Mouse (Mus musculus): ENCODE measurements around the gene Tmem199.
A peak's percentile ranks its signal among the peaks of the same experiment; 100 is the strongest.

Gene Tmem199

DNA sequence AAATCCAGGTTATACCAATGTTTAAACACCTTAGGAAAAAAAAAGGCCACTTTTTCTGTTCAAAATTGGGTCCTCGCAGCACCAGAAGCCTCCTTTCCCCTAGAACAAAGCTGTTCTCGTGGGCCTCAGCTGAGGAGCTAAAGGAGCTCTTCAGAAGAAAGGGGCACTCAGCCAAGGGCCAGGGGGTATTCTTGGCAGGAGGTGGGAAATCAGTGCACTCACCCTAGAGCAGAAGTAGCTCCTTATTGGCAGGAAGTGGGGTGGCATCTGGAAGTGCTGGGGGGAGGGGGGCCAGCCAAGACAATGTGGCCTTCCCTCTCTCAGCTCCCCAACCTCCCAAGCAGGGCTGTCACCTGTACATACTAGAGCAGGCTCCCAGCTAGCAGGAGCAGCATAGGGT is 12.9 kb upstream of the Tmem199 start:
- DNase-seq (ENCODE audit: low spot score), result no peak

GRCm38 (mm10) chr11:78523241-78523955 is 11.4 kb upstream of the Tmem199 start:
- no peak for DNase-seq (ENCODE audit: low spot score)

GRCm38 (mm10) chr11:78522481-78522997 is 10.6 kb upstream of the Tmem199 start:
- peak; percentile 46 for DNase-seq (ENCODE audit: low spot score)

DNA sequence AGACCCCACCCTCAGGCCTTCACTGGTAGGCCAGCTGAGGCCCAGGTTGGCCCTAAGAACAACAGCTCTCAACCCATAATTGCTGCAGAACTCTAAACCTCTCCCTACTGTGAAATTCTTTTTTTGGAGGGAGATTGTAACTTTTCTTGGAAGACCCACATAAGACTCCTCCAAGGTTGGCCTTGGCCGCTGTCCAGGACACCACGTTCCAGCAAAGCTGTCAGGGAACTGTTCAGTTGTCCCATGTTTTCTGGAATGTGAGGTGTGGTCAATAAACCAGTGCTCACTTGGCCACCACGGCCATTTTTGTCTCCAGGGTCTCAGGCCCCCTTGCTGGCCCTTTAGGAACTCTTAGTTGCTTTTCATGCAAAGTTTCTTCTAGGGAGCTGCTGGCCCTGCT is 9.9 kb upstream of the Tmem199 start:
- no peak for DNase-seq (ENCODE audit: low spot score)

- no peak for DNase-seq (ENCODE audit: low spot score)
Measured at GRCm38 (mm10) chr11:78518931-78519330, 7.0 kb upstream of the Tmem199 start.

DNA sequence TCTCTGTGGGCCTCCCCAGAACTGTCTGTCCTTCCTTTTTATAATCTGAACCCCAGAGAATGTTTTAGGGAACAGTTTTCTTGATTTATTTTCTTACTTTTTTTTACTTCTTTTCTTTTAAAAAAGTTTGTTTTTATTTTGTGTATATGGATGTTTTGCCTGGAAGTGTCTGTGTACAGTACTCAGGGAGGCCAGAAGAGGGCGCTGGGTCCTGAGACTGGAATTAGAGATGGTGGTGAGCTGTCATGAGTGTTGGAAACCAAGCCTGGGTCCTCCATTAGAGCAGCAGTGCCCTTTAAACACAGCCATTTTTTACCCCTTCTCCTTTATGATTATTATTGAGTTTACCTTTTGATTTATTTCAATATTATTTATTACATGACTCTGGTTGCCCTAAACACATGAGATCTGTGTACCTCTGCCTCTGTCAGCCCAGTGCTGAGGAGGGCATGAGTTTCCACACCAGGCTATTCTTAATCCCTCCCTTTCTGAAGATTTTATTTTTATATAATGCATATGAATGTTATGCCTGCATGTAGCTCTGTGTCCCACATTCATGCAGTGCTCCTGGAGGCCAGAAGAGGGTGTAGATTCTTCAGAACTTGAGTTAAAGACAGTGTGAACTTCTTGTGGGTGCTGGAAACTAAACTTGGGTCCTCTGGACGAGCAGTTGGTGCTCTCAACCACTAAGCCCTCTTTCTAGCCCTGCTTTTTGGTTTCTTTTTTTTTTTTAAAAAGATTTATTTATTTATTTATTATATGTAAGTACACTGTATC is 3.8 kb upstream of the Tmem199 start:
- no peak for DNase-seq (ENCODE audit: low spot score)

- DNase-seq (ENCODE audit: low spot score), result no peak
Measured at GRCm38 (mm10) chr11:78513106-78513790, 1.3 kb upstream of the Tmem199 start.

- DNase-seq (ENCODE audit: low spot score), result peak; percentile 35
Measured at GRCm38 (mm10) chr11:78509148-78509547, 2.8 kb downstream of the Tmem199 start.

DNA sequence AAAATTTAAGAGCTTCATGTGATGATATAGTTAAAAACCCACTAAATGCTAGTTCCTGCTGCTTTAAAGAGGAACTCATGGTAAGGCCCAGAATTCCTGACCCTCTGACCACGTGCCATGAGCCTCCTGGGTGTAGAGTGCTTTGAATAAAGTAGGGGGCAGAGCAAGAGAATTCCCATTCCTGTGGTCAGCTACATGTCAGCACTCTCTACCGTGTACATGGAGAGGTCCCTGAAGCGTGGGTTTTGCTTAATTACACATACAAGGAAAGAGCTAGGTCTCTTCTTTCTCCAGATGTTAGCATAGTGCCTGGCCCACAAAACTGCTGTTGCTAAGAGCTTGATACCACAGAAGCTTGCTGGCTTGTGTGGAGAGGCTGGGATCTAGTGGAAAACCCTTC is 6.5 kb downstream of the Tmem199 start:
- DNase-seq (ENCODE audit: low spot score), result no peak

GRCm38 (mm10) chr11:78502909-78503650 is 8.9 kb downstream of the Tmem199 start, which contains the start of gene Sebox:
TSS of gene Sebox (plus strand) at chr11:78503447.
- DNase-seq (ENCODE audit: low spot score), result peak; percentile 20

- no peak for DNase-seq (ENCODE audit: low spot score)
Measured at GRCm38 (mm10) chr11:78501529-78501928, 10.4 kb downstream of the Tmem199 start.

- no peak for DNase-seq (ENCODE audit: low spot score)
Measured at GRCm38 (mm10) chr11:78500623-78501202, 11.3 kb downstream of the Tmem199 start.

- no peak for DNase-seq (ENCODE audit: low spot score)
Measured at GRCm38 (mm10) chr11:78499543-78499942, 12.4 kb downstream of the Tmem199 start.

GRCm38 (mm10) chr11:78499004-78499403 is 13.0 kb downstream of the Tmem199 start, which contains the start of gene Vtn:
TSS of gene Vtn (plus strand) at chr11:78499091.
- DNase-seq (ENCODE audit: low spot score), result no peak

GRCm38 (mm10) chr11:78497544-78498522 is 14.1 kb downstream of the Tmem199 start, which contains the start of gene Sarm1:
TSS of gene Sarm1 (minus strand) at chr11:78497754.
- DNase-seq (ENCODE audit: low spot score), result peak; percentile 97

GRCm38 (mm10) chr11:78497071-78497541 is 14.9 kb downstream of the Tmem199 start:
- DNase-seq (ENCODE audit: low spot score), result peak; percentile 73

GRCm38 (mm10) chr11:78495904-78496303 is 16.1 kb downstream of the Tmem199 start:
- no peak for DNase-seq (ENCODE audit: low spot score)

DNA sequence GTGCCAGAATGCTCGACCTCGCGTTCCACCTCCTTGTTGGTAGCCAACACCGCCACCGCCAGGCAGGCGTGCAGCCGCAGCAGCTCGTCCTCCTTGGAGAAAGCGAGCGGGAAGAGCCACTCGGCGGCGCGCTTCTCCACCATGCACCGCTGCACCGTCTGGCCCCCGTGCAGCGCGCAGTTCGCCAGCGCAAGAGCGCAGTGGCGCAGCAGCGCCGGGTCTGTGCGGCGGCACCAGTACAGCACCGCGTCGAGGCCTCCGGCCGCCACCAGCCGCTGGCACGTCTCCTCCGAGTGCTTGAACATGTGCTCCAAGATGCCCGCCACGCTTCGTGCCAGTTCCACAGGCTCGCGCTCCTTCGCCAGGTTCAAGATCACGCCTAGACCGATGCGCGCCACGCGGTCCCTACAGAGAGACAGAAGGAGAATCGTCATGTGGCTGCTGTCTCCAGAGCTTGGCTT is 21.2 kb downstream of the Tmem199 start:
- DNase-seq (ENCODE audit: low spot score), result no peak

- DNase-seq (ENCODE audit: low spot score), result peak; percentile 70
Measured at GRCm38 (mm10) chr11:78488168-78488567, 23.8 kb downstream of the Tmem199 start.

DNA sequence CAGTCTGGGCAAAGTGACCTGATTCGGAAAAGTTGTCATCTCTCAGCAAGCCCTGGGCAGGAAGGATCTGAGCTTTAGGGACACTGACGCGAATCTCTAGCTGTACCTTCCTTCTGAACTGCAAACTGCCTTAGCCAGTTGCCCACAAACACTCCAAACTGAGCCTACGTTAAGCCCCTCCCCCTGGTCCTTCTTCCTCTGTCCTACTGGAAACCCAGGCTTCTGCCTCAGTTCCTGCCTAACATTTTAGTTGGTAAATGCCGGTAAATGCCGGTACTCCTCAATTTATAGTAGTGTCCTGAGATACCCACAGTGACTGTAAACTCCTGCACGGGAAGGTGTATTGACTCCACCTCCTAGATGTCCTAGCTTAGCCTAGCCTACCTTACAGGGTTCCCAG is 28.3 kb downstream of the Tmem199 start:
- no peak for DNase-seq (ENCODE audit: low spot score)
